Mouse (Mus musculus): Measurements from ENCODE around the gene Elovl5. TPM values are rescaled to one million over a fixed set of nuclear protein-coding genes. Genes with fewer than 3 reads are reported as not detected.

The Elovl5 gene
- polyA plus RNA-seq (2017; shearing (Covaris generic)), result 100 to 1,000 TPM in 2 of 3 experiments, 10 to 100 TPM in 1; 97.0 to 142 (median 135) TPM

GRCm38 (mm10) chr9:77917074-77917621 lies at the start of gene Elovl5:
TSS of gene Elovl5 (plus strand) at chr9:77917364.
- peak; percentile 89 for ATAC-seq

- no peak for ATAC-seq
Measured at GRCm38 (mm10) chr9:77891501-77891900, 25.7 kb upstream of the Elovl5 start.

GRCm38 (mm10) chr9:77898551-77898950 lies 18.6 kb upstream of the Elovl5 start:
- no peak for ATAC-seq

GRCm38 (mm10) chr9:77904133-77904532 lies 13.0 kb upstream of the Elovl5 start:
- no peak for ATAC-seq

- peak; percentile 3 for ATAC-seq
Measured at GRCm38 (mm10) chr9:77909572-77910269, 7.4 kb upstream of the Elovl5 start.

GRCm38 (mm10) chr9:77910270-77911240 lies 6.6 kb upstream of the Elovl5 start:
- ATAC-seq, result peak; percentile 86

- peak; percentile 57 for ATAC-seq
Measured at GRCm38 (mm10) chr9:77911508-77912229, 5.5 kb upstream of the Elovl5 start.

- no peak for ATAC-seq
Measured at GRCm38 (mm10) chr9:77912246-77912645, 4.9 kb upstream of the Elovl5 start.

GRCm38 (mm10) chr9:77914616-77915015 lies 2.5 kb upstream of the Elovl5 start:
- no peak for ATAC-seq

GRCm38 (mm10) chr9:77915791-77916190 lies 1.4 kb upstream of the Elovl5 start:
- no peak for ATAC-seq

- ATAC-seq, result no peak
Measured at GRCm38 (mm10) chr9:77917622-77918131, 513 bp downstream of the Elovl5 start.

GRCm38 (mm10) chr9:77918211-77918610 lies 1.0 kb downstream of the Elovl5 start:
- ATAC-seq, result peak; percentile 21

- ATAC-seq, result no peak
Measured at GRCm38 (mm10) chr9:77918961-77919670, 2.0 kb downstream of the Elovl5 start.

GRCm38 (mm10) chr9:77920481-77920880 lies 3.3 kb downstream of the Elovl5 start:
- ATAC-seq, result no peak

- ATAC-seq, result peak; percentile 42
Measured at GRCm38 (mm10) chr9:77921366-77922260, 4.4 kb downstream of the Elovl5 start.

GRCm38 (mm10) chr9:77923774-77924173 lies 6.6 kb downstream of the Elovl5 start:
- no peak for ATAC-seq

GRCm38 (mm10) chr9:77924199-77924598 lies 7.0 kb downstream of the Elovl5 start:
- no peak for ATAC-seq

- ATAC-seq, result no peak
Measured at GRCm38 (mm10) chr9:77926151-77926550, 9.0 kb downstream of the Elovl5 start.

GRCm38 (mm10) chr9:77926911-77927310 lies 9.7 kb downstream of the Elovl5 start:
- no peak for ATAC-seq

- ATAC-seq, result no peak
Measured at GRCm38 (mm10) chr9:77927431-77927830, 10.3 kb downstream of the Elovl5 start.
